Mouse (Mus musculus) limb, embryonic 11.5 days (tissue): ENCODE results near the gene Ypel5. TPM values are rescaled to one million over a fixed set of nuclear protein-coding genes. Genes with fewer than 3 reads are reported as not detected.

Experiments
- ATAC-seq: fragments of 200-750 bp; cut with Nextera tagmentation; 2 replicates; pipeline ENCODE4 v1.8.0; 2017; ENCODE audit warnings: low read depth; ENCODE audit not compliant: insufficient number of reproducible peaks, low FRiP score, low TSS enrichment
- DNase-seq: peaks from one replicate; pipeline ENCODE4 v3.0.0-alpha.2; 2015; ENCODE audit warnings: low spot score
- H3K27ac ChIP-seq: fragments of 300-500 bp; sonication (generic); replicated peaks from 2 replicates; pipeline ENCODE4 v1.5.1; 2014; ENCODE audit warnings: low read depth, mild to moderate bottlenecking, low read length
- H3K27me3 ChIP-seq: fragments of 300-500 bp; sonication (generic); 2 replicates; pipeline ENCODE4 v1.6.1; 2014; ENCODE audit warnings: mild to moderate bottlenecking, low read length, mixed read lengths; ENCODE audit not compliant: control insufficient read depth, insufficient read depth
- H3K36me3 ChIP-seq: fragments of 300-500 bp; sonication (generic); 2 replicates; pipeline ENCODE4 v1.6.1; 2014; ENCODE audit warnings: mild to moderate bottlenecking, low read length, moderate library complexity, mixed read lengths; ENCODE audit not compliant: control insufficient read depth, insufficient read depth
- H3K4me1 ChIP-seq: fragments of 300-500 bp; sonication (generic); 2 replicates; pipeline ENCODE4 v1.6.1; 2014; ENCODE audit warnings: low read length, mixed read lengths; ENCODE audit not compliant: control insufficient read depth, insufficient read depth
- H3K4me2 ChIP-seq: fragments of 300-500 bp; sonication (generic); 2 replicates; pipeline ENCODE4 v1.6.1; 2014; ENCODE audit warnings: low read depth, mild to moderate bottlenecking, moderate library complexity; ENCODE audit not compliant: severe bottlenecking
- H3K4me3 ChIP-seq: fragments of 300-500 bp; sonication (generic); 2 replicates; pipeline ENCODE4 v1.5.1; 2014; ENCODE audit warnings: low read depth, low read length
- H3K9ac ChIP-seq: fragments of 300-500 bp; sonication (generic); 2 replicates; pipeline ENCODE4 v1.6.1; 2014; ENCODE audit warnings: mild to moderate bottlenecking, low read length
- H3K9me3 ChIP-seq: fragments of 300-500 bp; sonication (generic); 2 replicates; pipeline ENCODE4 v1.6.1; 2016; ENCODE audit warnings: low read length; ENCODE audit not compliant: control insufficient read depth
- WGBS: fragments of 180-500 bp; shearing (Covaris S2); extraction: QIAGEN DNeasy Blood & Tissue Kit; methylation state at CpG from one replicate; pipeline ENCODE4 v1.1.7; 2014; 5-methylcytosine and 5-hydroxymethylcytosine counted together
- polyA plus RNA-seq: library from polyadenylated mRNA; unstranded; fragments of >200 nt; fragmentation: Nextera tagmentation; extraction: Ambion mirVana; gene quantifications from 2 replicates; pipeline ENCODE4 v1.2.1, GENCODE M21; 2014

The Ypel5 gene
- polyA plus RNA-seq, 1 experiment from 2014 or later: 38.2 TPM

GRCm38 (mm10) chr17:72863226-72863625, 27.0 kb downstream of the Ypel5 start:
- Histone ChIP-seq H3K9me3 (no peaks in the 10 kb centered on the region), H3K27me3 (no peaks in the 10 kb centered on the region), H3K4me2 (no peak overlapping the region), H3K4me1 (no peaks in the 10 kb centered on the region), H3K27ac (no peak overlapping the region), H3K36me3 (no peaks in the 10 kb centered on the region), H3K9ac (no peak overlapping the region), H3K4me3 (no peak overlapping the region)
- 79% methylated on average over 10 of the region's 10 CpGs for WGBS
- DNase-seq: no peak
- ATAC-seq: no peak

GRCm38 (mm10) chr17:72866624-72867245, 30.5 kb downstream of the Ypel5 start:
- 84% methylated on average over 3 of the region's 3 CpGs for WGBS
- Histone ChIP-seq H3K4me3 (no peak overlapping the region), H3K4me2 (no peak overlapping the region), H3K9me3 (no peaks in the 10 kb centered on the region), H3K27me3 (no peaks in the 10 kb centered on the region), H3K9ac (no peak overlapping the region), H3K27ac (no peak overlapping the region), H3K36me3 (no peaks in the 10 kb centered on the region), H3K4me1 (no peaks in the 10 kb centered on the region)
- no peak for ATAC-seq
- no peak for DNase-seq

- Histone ChIP-seq H3K36me3 (no peaks in the 10 kb centered on the region), H3K4me3 (no peak overlapping the region), H3K4me1 (no peaks in the 10 kb centered on the region), H3K9me3 (no peaks in the 10 kb centered on the region), H3K27me3 (no peaks in the 10 kb centered on the region), H3K4me2 (no peak overlapping the region), H3K27ac (no peak overlapping the region), H3K9ac (no peak overlapping the region)
- 95% methylated on average over 2 of the region's 2 CpGs for WGBS
- ATAC-seq: no peak
- DNase-seq: no peak
Measured at GRCm38 (mm10) chr17:72868181-72868580, 31.9 kb downstream of the Ypel5 start.

DNA sequence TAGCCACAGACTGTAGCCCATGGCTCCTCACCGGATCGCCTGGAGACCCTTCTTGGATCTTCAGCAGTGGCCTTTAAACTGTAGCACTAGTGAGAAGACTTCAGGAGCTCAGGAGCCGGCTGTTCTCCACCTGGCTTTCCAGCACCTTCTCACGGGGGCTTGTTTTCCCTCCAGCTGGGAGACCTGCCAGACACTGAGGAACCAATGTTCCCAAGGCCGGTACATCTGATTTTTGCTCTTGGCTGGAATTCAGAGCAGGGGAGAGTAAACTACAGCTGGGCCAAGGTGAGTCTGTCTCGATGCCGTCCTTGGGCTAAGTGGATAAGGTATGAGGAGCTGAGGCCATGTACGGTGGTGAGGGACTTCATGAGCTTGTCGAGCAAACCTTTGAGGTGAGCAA, 42.7 kb downstream of the Ypel5 start:
- DNase-seq (no peak), ATAC-seq (no peak)
- H3K36me3 ChIP-seq: no peaks in the 10 kb centered on the region
- H3K9me3 ChIP-seq: no peaks in the 10 kb centered on the region
- H3K4me2 ChIP-seq: no peak overlapping the region
- WGBS: 91% methylated on average over 9 of the region's 9 CpGs
- H3K4me1 ChIP-seq: no peaks in the 10 kb centered on the region
- no peak overlapping the region for H3K4me3 ChIP-seq
- H3K9ac ChIP-seq: no peak overlapping the region
- H3K27ac ChIP-seq: no peak overlapping the region
- no peaks in the 10 kb centered on the region for H3K27me3 ChIP-seq

DNA sequence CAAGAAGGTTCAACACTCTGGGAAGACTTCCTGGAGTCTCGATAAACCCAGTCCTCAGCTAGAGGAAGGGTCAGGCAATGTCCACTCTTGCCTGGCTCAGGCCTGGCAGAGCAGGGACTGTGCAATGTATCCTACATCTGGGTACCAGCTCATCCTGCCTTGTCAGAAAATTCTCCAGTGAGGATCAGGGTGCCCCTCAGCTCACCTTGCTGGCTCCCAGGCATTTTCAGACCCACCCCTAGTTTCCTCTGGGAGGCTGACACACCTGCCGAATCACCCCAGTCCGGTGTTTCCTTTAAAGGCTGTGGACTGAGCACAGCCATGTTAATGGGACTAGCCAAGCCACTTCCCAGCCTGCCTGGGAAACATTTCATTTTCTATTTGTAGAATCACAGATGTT, 43.9 kb downstream of the Ypel5 start:
- 82% methylated on average over 3 of the region's 3 CpGs for WGBS
- no peaks in the 10 kb centered on the region for H3K9me3 ChIP-seq
- no peak overlapping the region for H3K27ac ChIP-seq
- ATAC-seq: no peak
- DNase-seq: no peak
- no peaks in the 10 kb centered on the region for H3K36me3 ChIP-seq
- H3K4me3 ChIP-seq: no peak overlapping the region
- no peaks in the 10 kb centered on the region for H3K27me3 ChIP-seq
- no peak overlapping the region for H3K4me2 ChIP-seq
- no peaks in the 10 kb centered on the region for H3K4me1 ChIP-seq
- no peak overlapping the region for H3K9ac ChIP-seq

- DNase-seq (no peak), ATAC-seq (no peak)
- WGBS: 80% methylated on average over 3 of the region's 3 CpGs
Measured at GRCm38 (mm10) chr17:72881051-72881450, 44.8 kb downstream of the Ypel5 start.

GRCm38 (mm10) chr17:72881804-72882203, 45.6 kb downstream of the Ypel5 start:
- Histone ChIP-seq H3K9ac (no peak overlapping the region), H3K4me1 (no peaks in the 10 kb centered on the region), H3K4me3 (no peak overlapping the region), H3K4me2 (no peak overlapping the region), H3K36me3 (no peaks in the 10 kb centered on the region), H3K9me3 (no peaks in the 10 kb centered on the region), H3K27ac (no peak overlapping the region), H3K27me3 (no peaks in the 10 kb centered on the region)
- ATAC-seq (no peak), DNase-seq (no peak)
- WGBS: 71% methylated on average over 1 of the region's 1 CpGs

More at GRCm38 (mm10) chr17:72881051-72881450, 44.8 kb downstream of the Ypel5 start:
- Histone ChIP-seq H3K4me3 (no peak overlapping the region), H3K9ac (no peak overlapping the region), H3K27me3 (no peaks in the 10 kb centered on the region), H3K4me1 (no peaks in the 10 kb centered on the region), H3K36me3 (no peaks in the 10 kb centered on the region), H3K9me3 (no peaks in the 10 kb centered on the region), H3K27ac (no peak overlapping the region), H3K4me2 (no peak overlapping the region)

DNA sequence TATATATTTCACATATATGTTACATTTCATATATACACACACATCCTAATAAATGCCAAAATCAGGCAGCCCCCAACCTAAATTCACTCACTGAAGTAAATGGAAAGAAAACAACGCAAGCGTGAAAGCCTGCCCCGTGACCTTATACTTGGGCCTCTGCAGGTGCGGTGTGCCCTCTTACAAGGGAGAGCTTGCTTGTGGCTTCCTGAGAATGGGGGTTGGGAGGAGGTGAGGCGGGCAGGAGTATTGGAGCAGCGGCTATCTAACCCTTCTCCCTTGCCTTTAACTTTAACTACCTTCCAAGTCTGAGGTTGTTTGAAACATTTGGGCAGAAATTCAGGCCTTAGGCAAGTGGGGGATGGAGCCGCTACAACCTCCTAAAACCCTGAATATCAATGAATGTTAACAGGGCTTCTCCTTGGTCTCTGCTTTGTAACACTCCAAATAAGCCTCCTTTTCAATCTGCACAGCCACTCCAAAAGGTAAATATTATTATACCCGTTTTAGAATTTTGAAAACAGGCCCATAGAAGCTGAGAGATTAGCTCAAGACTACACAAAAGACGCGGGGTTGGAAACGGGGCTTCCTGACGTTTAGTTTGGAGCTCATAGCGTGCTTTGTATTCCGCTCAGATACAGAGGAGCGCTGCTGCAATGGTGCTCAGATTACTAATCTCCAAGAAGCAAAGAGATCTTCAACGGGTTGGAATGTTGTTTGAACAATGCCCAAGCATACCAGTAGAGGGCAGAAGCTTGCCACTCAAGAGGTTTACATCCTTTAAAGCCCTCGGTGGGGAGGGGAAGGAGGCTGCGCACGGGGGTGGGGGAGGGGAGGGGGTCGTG, 53.5 kb downstream of the Ypel5 start:
- no peak overlapping the region for H3K27ac ChIP-seq
- 18% methylated on average over 20 of the region's 20 CpGs for WGBS
- ATAC-seq (no peak), DNase-seq (peak; percentile 72)
- H3K4me2 ChIP-seq: no peak overlapping the region
- no peaks in the 10 kb centered on the region for H3K27me3 ChIP-seq
- H3K36me3 ChIP-seq: no peaks in the 10 kb centered on the region
- no peak overlapping the region for H3K9ac ChIP-seq
- no peak overlapping the region for H3K4me3 ChIP-seq
- H3K4me1 ChIP-seq: no peaks in the 10 kb centered on the region
- H3K9me3 ChIP-seq: no peaks in the 10 kb centered on the region
